Mouse (Mus musculus) midbrain, embryonic 16.5 days (tissue): Measurements from ENCODE around the gene Capn11. TPM values are rescaled to one million over a fixed set of nuclear protein-coding genes. Genes with fewer than 3 reads are reported as not detected.

Experiments
- ATAC-seq: fragments of 200-750 bp; cut with Nextera tagmentation; 2 replicates; pipeline ENCODE4 v1.8.0; 2017; ENCODE audit warnings: moderate TSS enrichment
- H3K27ac ChIP-seq: fragments of 300-500 bp; sonication (generic); 2 replicates; pipeline ENCODE4 v1.5.1; 2014; ENCODE audit warnings: mild to moderate bottlenecking, low read length, mixed read lengths
- H3K27me3 ChIP-seq: fragments of 300-500 bp; sonication (generic); 2 replicates; pipeline ENCODE4 v1.6.1; 2014; ENCODE audit warnings: low read depth, low read length, mixed read lengths; ENCODE audit not compliant: control insufficient read depth, insufficient read depth
- H3K36me3 ChIP-seq: fragments of 300-500 bp; sonication (generic); 2 replicates; pipeline ENCODE4 v1.6.1; 2014; ENCODE audit warnings: mild to moderate bottlenecking, low read length, moderate library complexity, mixed read lengths; ENCODE audit not compliant: control insufficient read depth, insufficient read depth
- H3K4me1 ChIP-seq: fragments of 300-500 bp; sonication (generic); 2 replicates; pipeline ENCODE4 v1.6.1; 2014; ENCODE audit warnings: mild to moderate bottlenecking, low read length, mixed read lengths; ENCODE audit not compliant: control insufficient read depth, insufficient read depth
- H3K4me2 ChIP-seq: fragments of 300-500 bp; sonication (generic); 2 replicates; pipeline ENCODE4 v1.6.1; 2014; ENCODE audit warnings: mild to moderate bottlenecking, low read length, mixed read lengths
- H3K4me3 ChIP-seq: fragments of 300-500 bp; sonication (generic); 2 replicates; pipeline ENCODE4 v1.5.1; 2014; ENCODE audit warnings: low read depth, mild to moderate bottlenecking, low read length, moderate library complexity, mixed read lengths
- H3K9ac ChIP-seq: fragments of 300-500 bp; sonication (generic); 2 replicates; pipeline ENCODE4 v1.6.1; 2014; ENCODE audit warnings: low read depth, low read length, mixed read lengths
- H3K9me3 ChIP-seq: fragments of 300-500 bp; sonication (generic); replicated peaks from 2 replicates; pipeline ENCODE4 v1.6.1; 2014; ENCODE audit warnings: mild to moderate bottlenecking, low read length, mixed read lengths; ENCODE audit not compliant: control insufficient read depth, poor library complexity, severe bottlenecking
- WGBS: fragments of 180-500 bp; shearing (Covaris S2); extraction: QIAGEN DNeasy Blood & Tissue Kit; methylation state at CpG from one replicate; pipeline ENCODE4 v1.1.7; 2014; 5-methylcytosine and 5-hydroxymethylcytosine counted together
- polyA plus RNA-seq: library from polyadenylated mRNA; unstranded; fragments of >200 nt; fragmentation: Nextera tagmentation; extraction: Ambion mirVana; gene quantifications from 2 replicates; pipeline ENCODE4 v1.2.1, GENCODE M21; 2015

The Capn11 gene
- polyA plus RNA-seq, 1 experiment from 2014 or later = 0.89 TPM

GRCm38 (mm10) chr17:45608396-45608795, 50.7 kb downstream of the Capn11 start:
- H3K27ac ChIP-seq = no peak overlapping the region

GRCm38 (mm10) chr17:45606992-45607879, 51.9 kb downstream of the Capn11 start:
- H3K27me3 ChIP-seq = no peaks in the 10 kb centered on the region
- H3K4me2 ChIP-seq = no peak overlapping the region
- H3K9me3 ChIP-seq = no peaks in the 10 kb centered on the region; the same call in 1 of the 2 replicates
- no peaks in the 10 kb centered on the region for H3K36me3 ChIP-seq
- H3K4me3 ChIP-seq = no peak overlapping the region
- 80% methylated on average over 15 of the region's 15 CpGs for WGBS
- no peak overlapping the region for H3K27ac ChIP-seq
- no peak for ATAC-seq
- H3K9ac ChIP-seq = no peak overlapping the region
- no peaks in the 10 kb centered on the region for H3K4me1 ChIP-seq

More at GRCm38 (mm10) chr17:45608396-45608795, 50.7 kb downstream of the Capn11 start:
- no peak overlapping the region for H3K4me2 ChIP-seq
- no peaks in the 10 kb centered on the region for H3K4me1 ChIP-seq
- H3K9ac ChIP-seq = no peak overlapping the region
- no peak for ATAC-seq
- H3K36me3 ChIP-seq = no peaks in the 10 kb centered on the region
- no peaks in the 10 kb centered on the region for H3K27me3 ChIP-seq
- WGBS = 95% methylated on average over 4 of the region's 4 CpGs
- H3K9me3 ChIP-seq = no peaks in the 10 kb centered on the region; the same call in 1 of the 2 replicates
- H3K4me3 ChIP-seq = no peak overlapping the region

GRCm38 (mm10) chr17:45602984-45603383, 56.1 kb downstream of the Capn11 start:
- no peak overlapping the region for H3K4me2 ChIP-seq
- H3K9ac ChIP-seq = no peak overlapping the region
- WGBS = 62% methylated on average over 3 of the region's 3 CpGs
- no peak overlapping the region for H3K4me3 ChIP-seq
- H3K4me1 ChIP-seq = peaks cover 5% of the 10 kb centered on the region
- no peak for ATAC-seq
- H3K36me3 ChIP-seq = no peaks in the 10 kb centered on the region
- H3K27me3 ChIP-seq = peaks cover 9% of the 10 kb centered on the region
- H3K9me3 ChIP-seq = no peaks in the 10 kb centered on the region; the same call in 1 of the 2 replicates
- no peak overlapping the region for H3K27ac ChIP-seq

GRCm38 (mm10) chr17:45601877-45602304, 57.2 kb downstream of the Capn11 start, which contains the start of gene Mymx:
Gene Mymx, minus strand, starts transcription at chr17:45602102.
- Histone ChIP-seq H3K27ac (no peak within 1 kb of the TSS), H3K9ac (no peak within 1 kb of the TSS), H3K9me3 (no peaks in the 10 kb centered on the region), H3K4me2 (no peak within 1 kb of the TSS), H3K36me3 (no peaks in the 10 kb centered on the region), H3K27me3 (peaks cover 9% of the 10 kb centered on the region), H3K4me3 (no peak within 1 kb of the TSS), H3K4me1 (peaks cover 5% of the 10 kb centered on the region)
- no peak for ATAC-seq
- WGBS = 46% methylated on average over 6 of the region's 6 CpGs

GRCm38 (mm10) chr17:45601325-45601724, 57.8 kb downstream of the Capn11 start:
- WGBS = 15% methylated on average over 22 of the region's 22 CpGs
- Histone ChIP-seq H3K9me3 (no peaks in the 10 kb centered on the region), H3K27me3 (peaks cover 9% of the 10 kb centered on the region), H3K9ac (no peak overlapping the region), H3K27ac (no peak overlapping the region), H3K4me1 (peaks cover 5% of the 10 kb centered on the region), H3K4me2 (no peak overlapping the region), H3K4me3 (no peak overlapping the region), H3K36me3 (no peaks in the 10 kb centered on the region)
- no peak for ATAC-seq

GRCm38 (mm10) chr17:45600267-45600666, 58.9 kb downstream of the Capn11 start:
- H3K4me2 ChIP-seq = no peak overlapping the region
- no peak overlapping the region for H3K9ac ChIP-seq
- peaks cover 14% of the 10 kb centered on the region for H3K4me1 ChIP-seq
- WGBS = 61% methylated on average over 8 of the region's 8 CpGs
- no peak for ATAC-seq
- H3K4me3 ChIP-seq = no peak overlapping the region
- H3K36me3 ChIP-seq = no peaks in the 10 kb centered on the region
- no peaks in the 10 kb centered on the region for H3K9me3 ChIP-seq
- no peak overlapping the region for H3K27ac ChIP-seq
- H3K27me3 ChIP-seq = peaks cover 9% of the 10 kb centered on the region

GRCm38 (mm10) chr17:45599446-45600242, 59.5 kb downstream of the Capn11 start, which contains the start of gene Slc29a1:
Gene Slc29a1, minus strand, starts transcription at chr17:45599606.
- Histone ChIP-seq H3K4me3 (peak within 1 kb of the TSS; percentile 23), H3K9me3 (no peaks in the 10 kb centered on the region), H3K9ac (peak within 1 kb of the TSS; percentile 56; the same call in 1 of the 2 replicates), H3K4me1 (peaks cover 19% of the 10 kb centered on the region), H3K36me3 (no peaks in the 10 kb centered on the region), H3K27ac (no peak within 1 kb of the TSS), H3K27me3 (peaks cover 9% of the 10 kb centered on the region), H3K4me2 (peak within 1 kb of the TSS; percentile 59)
- WGBS = 15% methylated on average over 32 of the region's 32 CpGs
- ATAC-seq = no peak

- no peak for ATAC-seq
- H3K9me3 ChIP-seq = no peaks in the 10 kb centered on the region
- H3K27me3 ChIP-seq = peaks cover 12% of the 10 kb centered on the region
- no peak overlapping the region for H3K4me3 ChIP-seq
- H3K36me3 ChIP-seq = no peaks in the 10 kb centered on the region
- H3K27ac ChIP-seq = no peak overlapping the region
- 40% methylated on average over 3 of the region's 3 CpGs for WGBS
- H3K4me1 ChIP-seq = peaks cover 24% of the 10 kb centered on the region
- peak overlapping the region; percentile 56; the same call in 1 of the 2 replicates for H3K9ac ChIP-seq
- peak overlapping the region; percentile 59; the same call in 1 of the 2 replicates for H3K4me2 ChIP-seq
Measured at GRCm38 (mm10) chr17:45598891-45599290, 60.2 kb downstream of the Capn11 start.
